Mouse (Mus musculus): ENCODE measurements around the gene Itgam. TPM values are rescaled to one million over a fixed set of nuclear protein-coding genes. Genes with fewer than 3 reads are reported as not detected.

The Itgam gene
- total RNA-seq, 2 experiments from 2014 or later, result 1.0 to 1.9 TPM

- DNase-seq, result no peak
- H3K4me3 ChIP-seq, result no peak overlapping the region
- intact Hi-C loops (cut with DNase I), result no loop called here
- TF ChIP-seq CTCF (IDR thresholded peaks at IDR 0.05), result no peak
- no peak overlapping the region for H3K27ac ChIP-seq
These were observed 101.6 kb downstream of the Itgam start for GRCm38 (mm10) chr7:128164001-128164400.

GRCm38 (mm10) chr7:128166391-128166790 is 104.0 kb downstream of the Itgam start:
- no peak for DNase-seq
- H3K4me3 ChIP-seq, result no peak overlapping the region
- TF ChIP-seq CTCF (IDR thresholded peaks at IDR 0.05), result no peak
- H3K27ac ChIP-seq, result no peak overlapping the region
- intact Hi-C loops (cut with DNase I), result no loop called here

Other genes starting within 250 kb of the Itgam start
- gene Stx4a, start 238.3 kb upstream of the Itgam start, total RNA-seq (2021), result 10 to 100 TPM; 55.4 to 59.0 TPM
- 1 to 10 TPM; 1.0 TPM for gene Stx1b, start 238.1 kb upstream of the Itgam start, total RNA-seq (2021)
- 10 to 100 TPM; 11.8 to 15.4 TPM for gene Zfp646, start 186.4 kb upstream of the Itgam start, total RNA-seq (2021)
- gene Zfp668, start 185.8 kb upstream of the Itgam start, total RNA-seq (2021), result 1 to 10 TPM; 3.3 to 5.0 TPM
- 1 to 10 TPM; 1.2 to 2.0 TPM for gene Prss53, start 171.7 kb upstream of the Itgam start, total RNA-seq (2021)
- gene Gm21974, start 167.2 kb upstream of the Itgam start, total RNA-seq (2021), result not detected
- 10 to 100 TPM in 1 of 2 experiments, 1 to 10 TPM in 1; 9.2 to 12.6 TPM for gene Vkorc1, start 167.0 kb upstream of the Itgam start, total RNA-seq (2021)
- gene Bckdk, start 158.6 kb upstream of the Itgam start, total RNA-seq (2021), result 100 to 1,000 TPM; 169 to 177 TPM
- 10 to 100 TPM; 24.3 to 26.6 TPM for gene Kat8, start 150.1 kb upstream of the Itgam start, total RNA-seq (2021)
- not detected for gene Prss8, start 132.5 kb upstream of the Itgam start, total RNA-seq (2021)
- gene Prss36, start 115.9 kb upstream of the Itgam start, total RNA-seq (2021), result 1 to 10 TPM; 6.0 to 7.1 TPM
- gene Fus, start 95.2 kb upstream of the Itgam start, total RNA-seq (2021), result 10 to 100 TPM; 77.8 to 99.5 TPM
- gene Pycard, start 68.8 kb upstream of the Itgam start, total RNA-seq (2021), result under 1 TPM; 0.38 to 0.89 TPM
- 100 to 1,000 TPM; 186 to 238 TPM for gene Trim72, start 58.7 kb upstream of the Itgam start, total RNA-seq (2021)
- not detected for gene Gm49368, start within 50 bp of the Itgam start, total RNA-seq (2021)
- under 1 TPM in 1 of 2 experiments, not detected in 1; 0.26 TPM for gene Itgax, start 66.9 kb downstream of the Itgam start, total RNA-seq (2021)
- gene Itgad, start 91.7 kb downstream of the Itgam start, total RNA-seq (2021), result not detected
- 1,000 to 10,000 TPM; 1,384 to 2,252 TPM for gene Cox6a2, start 143.7 kb downstream of the Itgam start, total RNA-seq (2021)
- gene Armc5, start 174.7 kb downstream of the Itgam start, total RNA-seq (2021), result 1 to 10 TPM; 7.2 to 8.0 TPM
- 1 to 10 TPM; 1.9 to 2.1 TPM for gene 9130023H24Rik, start 175.4 kb downstream of the Itgam start, total RNA-seq (2021)
- gene Tgfb1i1, start 184.2 kb downstream of the Itgam start, total RNA-seq (2021), result 1 to 10 TPM; 5.2 to 7.6 TPM
- not detected for gene Slc5a2, start 203.0 kb downstream of the Itgam start, total RNA-seq (2021)
- 1 to 10 TPM; 2.3 to 3.7 TPM for gene BC017158, start 235.5 kb downstream of the Itgam start, total RNA-seq (2021)